Mouse (Mus musculus) cerebellum, postnatal 36 days (tissue): ENCODE measurements around the gene Wdcp.
A peak's percentile ranks its signal among the peaks of the same experiment; 100 is the strongest.
"Not testable (repeated sequence)": the region's sequence is repeated elsewhere in the genome, so short reads cannot be mapped to it uniquely, and the experiment has no call there.

Experiments used
- DNase-seq, 2 experiments: peaks; one replicate each; pipeline ENCODE4 v3.0.0; 2021 to 2022; ENCODE audit warnings: mixed read lengths in 2 of 2

The Wdcp gene

DNA sequence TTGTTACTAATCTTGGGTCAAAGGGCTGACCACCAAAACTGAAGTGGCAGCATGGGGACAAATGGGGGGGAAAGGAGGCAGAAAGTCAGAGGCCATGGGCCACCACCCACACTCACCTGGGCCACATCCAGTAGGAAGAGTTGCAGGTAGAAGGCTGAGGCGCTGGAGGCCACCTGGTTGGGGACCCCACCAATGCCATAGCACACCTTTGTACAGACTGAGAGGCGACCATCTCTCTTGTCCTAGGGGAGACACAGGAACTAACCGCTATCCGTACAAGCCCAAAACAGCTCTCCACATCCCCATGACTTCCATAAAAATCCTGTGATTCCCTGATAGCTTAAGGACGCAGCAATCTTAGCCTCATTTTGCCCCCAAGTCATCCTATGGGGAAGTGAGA, 28.2 kb downstream of the Wdcp start:
- no peak for DNase-seq

DNA sequence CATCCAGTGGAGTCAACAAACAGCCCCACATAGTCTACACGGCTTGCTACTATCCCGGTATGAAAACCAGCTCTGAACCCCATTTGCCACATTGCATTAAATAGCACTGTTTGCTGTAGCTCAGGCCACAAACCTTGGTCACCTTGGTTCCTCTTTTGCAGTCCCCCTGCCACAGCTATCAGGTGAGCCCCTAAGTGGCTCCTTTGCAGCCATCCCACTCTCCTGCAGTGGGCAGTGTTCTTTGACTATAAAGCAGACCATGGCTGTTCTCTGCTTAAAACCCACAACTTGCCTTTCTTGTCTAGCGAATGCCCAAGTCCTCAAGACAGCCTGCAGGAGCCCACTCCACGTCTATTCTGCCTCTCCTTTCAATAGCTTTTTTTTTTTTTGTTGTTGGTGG, 29.2 kb downstream of the Wdcp start:
- no peak for DNase-seq

DNA sequence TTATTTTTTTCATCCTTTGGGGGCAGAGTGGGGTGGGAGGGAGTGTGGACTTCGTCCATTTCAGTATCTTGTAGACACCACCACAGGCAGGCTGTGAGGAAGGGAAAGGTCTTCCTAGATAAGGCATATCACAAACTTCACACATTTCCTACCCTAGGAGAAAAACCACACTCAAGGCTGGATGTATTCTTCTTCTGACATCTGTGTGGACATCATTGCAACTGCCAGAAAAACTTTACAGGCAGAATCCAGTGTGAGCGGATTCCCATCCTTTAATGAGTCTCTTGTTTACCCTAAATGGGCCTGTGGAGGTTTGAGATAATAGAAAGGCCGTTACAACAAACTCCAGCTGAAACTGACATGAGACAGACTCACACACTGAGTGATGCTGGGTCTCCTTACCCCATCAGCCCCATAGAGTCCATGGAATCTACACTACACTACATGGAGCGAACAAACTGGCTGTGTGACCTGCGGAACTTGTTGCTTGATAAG, 29.9 kb downstream of the Wdcp start:
- DNase-seq: no peak

DNA sequence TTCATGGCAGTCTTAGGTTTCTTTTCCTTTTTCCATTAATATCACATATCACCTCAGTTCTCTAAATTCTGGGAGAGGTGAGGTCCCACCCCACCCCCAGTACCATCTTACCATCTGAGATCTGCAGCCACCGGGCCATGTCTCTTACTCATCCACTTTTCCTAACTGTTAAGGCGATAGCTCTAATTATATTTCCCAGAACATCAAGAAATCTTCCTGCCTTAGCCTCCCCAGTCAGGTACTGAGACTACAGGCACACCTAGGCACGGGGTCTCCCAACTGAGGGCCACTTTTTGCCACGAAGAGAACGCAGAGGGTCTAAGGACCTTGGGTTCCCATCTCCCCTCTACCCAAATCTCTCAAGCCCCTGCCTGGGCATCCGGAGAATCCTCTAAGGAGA, 30.4 kb downstream of the Wdcp start:
- DNase-seq: no peak

DNA sequence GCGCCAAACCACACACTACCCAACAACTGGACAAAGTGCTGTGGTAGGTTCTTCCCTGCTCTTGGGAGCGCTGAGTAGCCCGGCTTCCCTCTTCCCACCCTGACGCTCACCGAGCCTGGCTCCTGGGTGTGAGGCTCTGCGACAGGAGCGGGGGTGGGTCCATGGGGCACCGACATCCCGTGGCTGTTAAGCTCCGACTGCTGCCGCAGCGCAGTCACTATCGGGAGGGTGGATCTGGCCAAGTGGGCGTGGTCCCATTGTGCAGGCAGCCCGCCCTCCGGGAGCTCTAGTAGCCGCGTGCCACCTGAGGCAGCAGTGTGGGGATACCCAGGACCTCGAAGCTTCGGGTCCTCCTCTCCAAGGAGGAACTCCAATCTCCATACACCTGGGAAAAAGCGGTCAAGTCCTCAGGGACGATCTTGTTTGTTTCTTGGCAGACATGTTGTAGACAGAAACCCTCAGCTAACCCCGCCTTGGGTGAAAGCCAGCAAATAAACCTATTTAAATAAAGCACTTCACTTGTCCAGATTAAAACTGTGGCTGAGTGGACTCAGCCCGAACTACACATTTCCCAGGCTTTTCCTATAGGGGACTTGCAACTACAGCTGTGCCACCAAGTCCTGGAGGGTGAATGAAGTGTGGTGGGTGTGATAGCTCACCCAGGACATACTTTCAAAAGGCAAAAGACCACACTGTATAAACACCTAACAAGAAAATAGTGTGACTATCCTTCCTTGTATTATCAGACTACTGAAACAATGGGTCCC, 31.2 kb downstream of the Wdcp start, which contains the start of gene Mfsd2b:
Gene Mfsd2b, minus strand, starts transcription at position 199 of the 767 bp plus-strand sequence.
- DNase-seq: peak; percentile 50 to 55

DNA sequence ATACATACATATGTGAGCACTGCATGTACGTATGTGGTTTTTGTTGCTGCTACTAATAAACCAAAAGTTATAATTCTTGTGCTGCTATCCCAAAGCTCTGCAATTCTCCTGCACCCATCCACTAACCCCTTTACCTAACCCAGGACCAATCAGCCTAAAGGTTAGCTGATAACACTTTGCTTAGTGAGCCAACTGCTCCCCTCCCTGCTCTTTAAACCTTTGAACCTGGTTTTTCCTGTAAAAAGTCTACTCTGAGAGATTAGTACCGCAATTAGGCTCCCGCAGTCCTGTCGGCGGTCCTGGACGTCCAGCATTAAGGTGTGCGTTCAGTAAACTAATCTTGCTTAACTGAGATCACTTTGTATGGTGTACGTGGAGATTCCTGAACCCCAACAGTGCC, 32.5 kb downstream of the Wdcp start:
- DNase-seq: no peak

DNA sequence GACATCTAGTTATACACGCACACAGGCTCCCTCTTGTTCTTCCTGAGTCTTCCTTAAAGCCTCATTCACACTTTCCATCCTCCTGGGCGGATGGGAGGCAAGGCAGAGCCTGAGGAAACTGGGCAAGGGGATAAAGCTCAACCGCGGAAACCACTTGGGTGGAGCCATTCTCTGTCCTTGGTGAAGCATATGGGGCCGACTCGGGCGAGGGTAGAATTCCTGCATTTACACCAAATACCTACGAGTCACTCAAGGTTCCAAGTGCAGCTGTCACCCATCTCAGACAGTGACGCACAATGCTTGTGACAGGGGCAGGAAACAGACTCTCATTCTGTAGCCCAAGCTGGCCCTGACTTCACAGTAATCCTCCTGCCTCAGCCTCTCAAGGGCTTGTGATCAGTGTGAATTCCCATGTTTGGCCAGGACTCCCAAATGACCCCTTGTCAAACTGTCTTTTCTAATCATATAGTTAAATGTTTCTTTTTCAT, 35.2 kb downstream of the Wdcp start:
- DNase-seq: no peak

DNA sequence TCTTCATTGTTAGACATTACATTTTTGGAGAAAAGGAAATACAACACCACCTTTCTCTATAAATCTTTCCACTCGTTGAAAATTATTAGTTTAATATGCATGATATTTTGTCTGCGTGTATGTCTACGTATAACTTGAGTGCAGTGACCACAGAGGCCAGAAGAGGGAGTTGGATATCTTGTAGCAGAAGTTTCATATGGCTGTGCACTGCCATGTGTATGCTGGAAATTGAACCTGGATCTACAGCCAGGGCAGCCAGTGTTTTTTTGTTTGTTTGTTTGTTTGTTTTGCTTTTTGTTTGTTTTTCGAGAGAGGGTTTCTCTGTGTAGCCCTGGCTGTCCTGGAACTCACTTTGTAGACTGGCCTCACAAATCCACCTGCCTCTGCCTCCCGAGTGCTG, 35.9 kb downstream of the Wdcp start:
- no peak for DNase-seq

DNA sequence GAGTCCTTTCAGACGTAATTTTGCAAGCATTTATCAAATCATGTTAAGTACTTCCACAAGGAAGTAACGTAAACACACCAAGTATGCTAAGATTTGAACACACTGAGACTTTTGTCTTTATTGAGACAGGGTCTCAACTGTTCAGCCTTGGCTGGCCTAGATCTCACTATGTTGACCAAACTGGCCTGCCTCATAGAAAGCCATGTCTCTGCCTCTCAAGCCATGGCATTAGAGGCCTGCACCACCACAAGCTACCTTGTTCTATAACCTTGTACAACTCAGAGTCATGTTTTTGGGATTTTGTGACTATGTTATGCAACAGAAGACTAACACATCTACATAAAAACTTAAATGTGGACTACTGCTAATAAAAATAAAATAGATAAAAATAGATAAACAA, 39.0 kb downstream of the Wdcp start:
- no peak for DNase-seq

DNA sequence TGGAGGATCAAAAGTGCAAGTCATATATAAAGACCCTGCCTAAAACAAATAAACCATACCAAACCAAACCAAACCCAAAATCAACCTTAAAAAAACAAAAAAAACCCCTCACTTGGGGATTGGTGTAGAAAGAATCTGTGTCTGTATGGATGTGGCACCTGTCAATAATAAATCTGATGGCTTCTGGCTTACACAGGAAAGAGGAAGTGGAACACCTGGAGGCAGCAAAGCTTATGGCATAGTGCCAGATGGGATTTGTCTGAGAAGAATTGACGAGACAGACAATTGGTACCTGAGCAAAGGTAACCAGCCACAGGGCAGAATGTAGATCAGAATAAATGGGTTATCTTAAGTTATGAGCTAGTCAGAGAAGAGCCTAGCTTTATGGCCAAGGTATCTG, 42.0 kb downstream of the Wdcp start:
- DNase-seq: no peak

DNA sequence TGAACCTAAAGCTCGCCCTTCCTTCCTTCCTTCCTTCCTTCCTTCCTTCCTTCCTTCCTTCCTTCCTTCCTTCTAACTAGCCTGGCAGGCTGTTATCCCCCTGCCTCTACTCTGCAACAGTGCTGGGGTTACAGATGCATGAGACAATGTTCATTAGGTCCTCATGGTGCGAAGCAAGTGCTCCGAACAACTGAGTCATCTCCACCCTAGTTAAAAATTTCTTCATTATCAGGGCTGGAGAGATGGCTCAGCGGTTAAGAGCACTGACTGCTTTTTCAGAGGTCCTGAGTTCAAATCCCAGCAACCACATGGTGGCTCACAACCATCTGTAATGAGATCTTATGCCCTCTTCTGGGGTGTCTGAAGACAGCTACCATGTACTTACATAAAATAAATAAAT, 43.5 kb downstream of the Wdcp start:
- DNase-seq: not testable (repeated sequence)

DNA sequence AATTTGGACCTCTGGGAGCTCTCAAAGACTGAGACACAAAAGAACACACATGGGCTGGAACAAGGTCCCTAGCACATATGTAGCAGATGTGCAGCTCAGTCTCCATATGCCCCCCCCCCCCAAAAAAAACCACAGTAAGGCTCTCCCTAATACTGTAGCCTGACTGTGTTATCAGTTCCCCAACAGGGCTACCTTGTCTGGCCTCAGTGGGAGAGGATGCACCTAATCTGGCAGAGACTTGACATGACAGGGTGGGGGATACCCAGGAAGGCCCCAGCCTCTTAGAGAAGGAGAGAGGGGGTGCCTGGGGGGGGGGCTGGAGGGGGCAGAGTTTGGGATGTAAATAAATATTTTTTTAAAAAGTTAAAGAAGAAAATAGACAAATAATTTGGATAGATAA, 45.6 kb downstream of the Wdcp start:
- DNase-seq: no peak

DNA sequence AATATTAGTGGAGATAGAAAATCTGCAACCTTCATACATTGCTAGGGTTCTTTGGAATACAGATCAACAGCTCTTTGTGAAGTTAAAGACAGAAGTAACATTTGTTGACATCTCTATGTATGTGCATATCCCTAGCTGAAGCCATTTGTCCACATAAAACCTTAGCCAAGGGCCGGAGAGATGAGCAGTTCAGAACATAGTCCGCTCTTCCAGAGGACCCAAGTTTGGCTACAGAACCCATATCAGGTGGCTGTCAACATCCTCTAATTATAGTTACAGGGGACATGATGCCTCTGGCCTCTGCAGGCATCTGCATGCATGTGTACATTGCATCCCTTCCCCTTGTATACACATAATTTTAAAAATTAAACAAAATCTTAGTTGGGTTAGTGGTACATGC, 46.1 kb downstream of the Wdcp start:
- no peak for DNase-seq

DNA sequence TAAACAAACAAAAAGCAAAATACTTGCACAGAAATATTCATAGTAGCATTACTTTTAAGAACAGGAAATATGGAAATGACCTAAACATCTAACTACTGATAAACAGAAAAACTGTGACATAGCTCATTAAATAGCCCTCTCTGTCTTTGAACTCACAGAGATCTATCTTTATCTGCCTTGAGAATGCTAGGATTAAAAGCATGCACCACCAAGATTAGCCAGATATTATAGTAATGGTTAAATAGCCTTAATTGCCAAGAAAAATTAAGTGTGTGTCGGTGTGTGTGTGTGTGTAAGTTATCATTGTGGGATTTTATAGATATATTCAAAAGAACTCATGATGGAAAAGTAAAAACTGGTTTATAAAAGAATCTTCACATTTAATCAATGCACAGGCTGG, 46.8 kb downstream of the Wdcp start:
- DNase-seq: no peak

DNA sequence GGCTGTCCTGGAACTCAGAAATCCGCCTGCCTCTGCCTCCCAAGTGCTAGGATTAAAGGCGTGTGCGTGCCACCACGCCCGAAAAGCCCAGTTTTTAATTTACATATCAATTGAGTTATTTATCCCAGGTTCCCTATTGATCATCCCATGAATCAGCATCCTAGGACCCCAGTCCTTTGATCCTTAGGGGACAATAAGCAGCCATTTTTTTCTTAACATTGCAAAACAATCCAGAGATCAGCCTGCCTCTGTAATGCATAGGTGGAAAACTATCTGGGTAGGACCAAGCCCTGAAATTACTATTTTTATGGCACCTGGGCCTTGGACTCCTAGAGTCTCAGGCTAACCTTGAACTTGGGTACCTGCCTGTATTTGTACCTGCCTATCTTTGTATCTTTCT, 54.9 kb downstream of the Wdcp start:
- DNase-seq: no peak

DNA sequence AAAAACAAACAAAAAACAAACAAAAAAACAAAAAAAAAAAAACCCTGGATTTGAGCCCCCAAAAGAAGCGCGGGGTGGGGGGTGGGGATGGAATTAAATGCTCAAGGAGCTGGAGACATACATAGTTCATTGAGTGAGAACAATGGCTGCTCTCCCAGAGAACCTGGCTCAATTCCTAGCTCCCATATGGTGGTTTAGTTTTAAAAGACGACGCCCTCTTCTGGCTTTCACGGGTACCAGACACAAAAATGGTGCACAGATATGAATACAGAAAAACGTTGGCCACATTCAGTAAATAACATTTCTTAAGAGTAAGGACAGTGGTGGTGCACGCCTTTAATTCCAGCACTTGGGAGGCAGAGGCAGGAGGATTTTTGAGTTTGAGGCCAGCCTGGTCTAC, 62.8 kb downstream of the Wdcp start:
- DNase-seq: peak; percentile 10 to 13

DNA sequence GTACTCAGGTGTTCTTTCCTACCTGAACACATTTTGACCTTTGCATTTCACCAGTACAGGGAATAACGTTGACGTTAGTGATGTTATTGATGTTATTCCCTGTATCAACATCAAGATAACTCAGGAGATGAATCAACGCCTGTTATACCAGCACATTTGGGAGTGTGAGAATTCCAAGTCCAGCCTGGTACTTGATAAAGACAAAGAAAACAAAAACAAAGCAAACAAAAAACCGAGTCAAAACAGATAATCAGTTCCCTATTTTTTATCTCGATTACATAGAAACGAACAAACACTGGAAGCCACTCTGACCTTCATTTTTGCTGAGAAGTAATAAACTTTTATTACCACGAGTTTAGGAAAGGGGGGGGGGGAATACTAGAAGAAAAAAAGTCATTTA, 63.4 kb downstream of the Wdcp start:
- DNase-seq: no peak

DNA sequence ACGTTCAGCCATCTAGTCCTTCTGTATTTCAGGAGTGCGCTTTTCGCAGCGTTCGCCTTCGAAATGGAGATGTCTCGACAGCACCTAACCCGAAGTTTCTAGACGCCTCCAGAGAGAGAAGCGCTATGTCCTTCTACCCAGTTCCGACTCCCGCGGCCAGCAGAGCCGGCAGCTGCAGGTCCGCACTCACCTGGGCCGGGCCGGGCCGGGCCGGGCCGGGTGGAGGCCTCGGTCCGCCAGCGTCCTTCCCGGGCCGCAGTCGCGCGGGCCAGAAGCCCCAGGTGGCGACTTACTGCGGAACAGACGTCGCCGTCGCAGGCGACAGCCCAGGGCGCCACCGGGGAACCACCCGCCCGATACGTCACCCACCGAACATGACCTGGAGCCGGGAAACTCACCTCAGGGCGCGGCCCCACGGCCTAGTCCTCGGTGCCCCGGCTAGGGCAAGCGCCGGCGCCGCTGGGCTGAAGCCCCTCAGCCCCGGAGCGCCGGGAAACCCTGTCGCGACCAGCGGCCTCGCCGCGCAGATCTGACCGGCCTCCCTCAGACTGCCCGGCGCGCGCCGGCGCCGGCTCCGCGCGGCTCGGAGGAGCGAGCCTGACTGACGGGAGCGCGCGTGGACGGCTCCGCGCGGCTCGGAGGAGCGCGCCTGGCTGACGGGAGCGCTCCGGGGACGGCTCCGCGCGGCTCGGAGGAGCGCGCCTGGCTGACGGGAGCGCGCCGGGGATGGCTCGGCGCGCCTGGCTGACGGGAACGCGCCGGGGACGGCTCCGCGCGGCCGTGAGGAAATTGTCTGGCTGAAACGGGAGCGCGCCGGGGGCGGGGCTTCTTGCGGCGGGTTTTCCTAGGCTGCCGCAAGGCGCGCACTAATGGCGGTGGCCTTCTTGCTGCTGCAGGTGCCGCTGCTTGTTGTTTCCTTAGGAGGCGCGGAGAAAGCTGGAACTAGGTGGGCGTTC, 64.1 kb downstream of the Wdcp start, which contains the start of gene Ubxn2a:
Gene Ubxn2a, minus strand, starts transcription at position 755 of the 956 bp plus-strand sequence.
- DNase-seq: peak; percentile 96 to 97

DNA sequence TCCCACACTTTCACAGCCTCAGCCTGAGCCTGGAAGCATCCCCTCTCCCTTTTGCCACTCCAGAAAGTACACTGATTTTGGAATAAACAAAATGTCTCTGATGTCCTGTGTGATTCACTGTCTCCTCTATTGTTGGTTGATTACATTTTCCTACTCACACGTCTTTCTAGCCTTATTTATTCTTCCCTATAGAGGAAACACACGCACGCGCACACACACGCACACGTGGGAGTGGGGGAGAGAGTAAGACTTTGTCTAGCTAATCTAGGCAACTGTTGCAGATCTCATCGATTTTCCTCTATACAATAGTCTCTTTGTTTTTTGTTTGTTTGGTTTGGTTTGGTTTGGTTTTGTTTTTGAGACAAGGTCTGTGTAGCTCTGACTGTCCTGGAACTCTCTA, 65.3 kb downstream of the Wdcp start:
- no peak for DNase-seq
